Mouse (Mus musculus): ENCODE results near the gene Tspan18. TPM values are rescaled to one million over a fixed set of nuclear protein-coding genes. Genes with fewer than 3 reads are reported as not detected.
A peak's percentile ranks its signal among the peaks of the same experiment; 100 is the strongest.

Tspan18 gene
- total RNA-seq, 2 experiments from 2014 or later: 43.8 to 79.6 TPM

- no peak for DNase-seq (ENCODE audit: low spot score in 2 of 2)
These were observed 66.5 kb downstream of the Tspan18 start for GRCm38 (mm10) chr2:93267791-93268190.

GRCm38 (mm10) chr2:93266565-93267169 lies 67.6 kb downstream of the Tspan18 start:
- no peak for DNase-seq (ENCODE audit: low spot score in 2 of 2)

- no peak for DNase-seq (ENCODE audit: low spot score in 2 of 2)
These were observed 71.7 kb downstream of the Tspan18 start for GRCm38 (mm10) chr2:93262291-93263285.

GRCm38 (mm10) chr2:93261521-93262290 lies 72.6 kb downstream of the Tspan18 start:
- no peak for DNase-seq (ENCODE audit: low spot score in 2 of 2)

- DNase-seq (ENCODE audit: low spot score in 2 of 2): no peak
These were observed 76.7 kb downstream of the Tspan18 start for GRCm38 (mm10) chr2:93257634-93258033.

GRCm38 (mm10) chr2:93256735-93257405 lies 77.4 kb downstream of the Tspan18 start:
- no peak for DNase-seq (ENCODE audit: low spot score in 2 of 2)

- no peak for DNase-seq (ENCODE audit: low spot score in 2 of 2)
These were observed 81.9 kb downstream of the Tspan18 start for GRCm38 (mm10) chr2:93252356-93252755.

- DNase-seq (ENCODE audit: low spot score in 2 of 2): no peak
These were observed 83.7 kb downstream of the Tspan18 start for GRCm38 (mm10) chr2:93250611-93251010.

GRCm38 (mm10) chr2:93249058-93249457 lies 85.2 kb downstream of the Tspan18 start:
- DNase-seq (ENCODE audit: low spot score in 2 of 2): no peak

- no peak for DNase-seq (ENCODE audit: low spot score in 2 of 2)
These were observed 90.2 kb downstream of the Tspan18 start for GRCm38 (mm10) chr2:93244090-93244443.

GRCm38 (mm10) chr2:93243439-93244089 lies 90.7 kb downstream of the Tspan18 start:
- DNase-seq (ENCODE audit: low spot score in 2 of 2): no peak

GRCm38 (mm10) chr2:93242166-93242565 lies 92.1 kb downstream of the Tspan18 start:
- no peak for DNase-seq (ENCODE audit: low spot score in 2 of 2)

GRCm38 (mm10) chr2:93238864-93239263 lies 95.4 kb downstream of the Tspan18 start:
- DNase-seq (ENCODE audit: low spot score in 2 of 2): no peak

- DNase-seq (ENCODE audit: low spot score in 2 of 2): no peak
These were observed 97.2 kb downstream of the Tspan18 start for GRCm38 (mm10) chr2:93237055-93237454.

- no peak for DNase-seq (ENCODE audit: low spot score in 2 of 2)
These were observed 102.2 kb downstream of the Tspan18 start for GRCm38 (mm10) chr2:93232141-93232540.

GRCm38 (mm10) chr2:93228480-93228824 lies 105.9 kb downstream of the Tspan18 start:
- no peak for DNase-seq (ENCODE audit: low spot score in 2 of 2)

- no peak for DNase-seq (ENCODE audit: low spot score in 2 of 2)
These were observed 106.4 kb downstream of the Tspan18 start for GRCm38 (mm10) chr2:93227713-93228479.

GRCm38 (mm10) chr2:93226606-93227595 lies 107.4 kb downstream of the Tspan18 start:
- peak; percentile 95 to 96 for DNase-seq (ENCODE audit: low spot score in 2 of 2)

- DNase-seq (ENCODE audit: low spot score in 2 of 2): peak; percentile 47 to 52
These were observed 110.8 kb downstream of the Tspan18 start for GRCm38 (mm10) chr2:93223463-93223862.

Measured in adrenal gland, adult 18-20 months (tissue).